9 mouse cellular contexts compared by ENCODE assay signal in the genomic region with DNA sequence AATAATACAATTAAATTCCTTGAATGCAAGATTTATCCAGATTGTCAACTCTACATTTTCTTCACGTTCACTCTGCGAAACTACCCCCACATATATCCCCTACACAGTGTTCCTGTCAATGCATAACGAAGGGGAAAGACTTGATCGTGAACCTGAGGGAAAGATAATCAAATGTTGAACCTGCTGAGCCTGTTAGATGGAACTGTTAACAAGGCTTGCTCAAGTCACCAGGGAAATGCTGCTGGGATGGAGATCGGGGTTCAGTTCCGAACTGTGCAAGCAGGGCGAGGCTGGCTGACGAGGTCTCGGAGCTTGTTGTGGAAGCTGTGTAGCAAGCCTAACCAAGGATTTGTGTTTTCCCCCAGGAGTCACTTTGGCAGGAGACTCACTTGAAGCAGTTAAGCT.
DNase-seq lines count a peak whose midpoint lies in the region; ATAC-seq and TF ChIP-seq lines count a peak whose summit lies in the region.
"Had no signal": no experiment of that assay in that cellular context is flagged by ENCODE, and none has a peak within 500 bp of the region (broad histone marks: within the 10 kb centered on the region; RNA-seq: fewer than 3 reads in every experiment).

No protein-coding gene starts in this region.

- ATAC-seq in hindbrain, postnatal 0 days = no peak
- peak; percentile 80 for ATAC-seq in midbrain, embryonic 16.5 days
- no peak for ATAC-seq in CD4-positive, CD25-positive, alpha-beta regulatory T cell, adult 4 months

- no peak for TF ChIP-seq CTCF in hindbrain, postnatal 0 days (IDR thresholded peaks at IDR 0.05; ENCODE audit: low read depth)

- H3K4me3 ChIP-seq in hindbrain, postnatal 0 days (ENCODE audit: low read length) = peak overlapping the region; percentile 9
- H3K4me3 ChIP-seq in midbrain, embryonic 16.5 days (ENCODE audit: low read depth, low read length) = peak overlapping the region; percentile 33
- H3K4me3 ChIP-seq: liver, embryonic 15.5 days had no signal

- H3K9ac ChIP-seq in hindbrain, postnatal 0 days (replicated peaks; ENCODE audit: low read length) = no peak overlapping the region
- peak overlapping the region; percentile 46 for H3K9ac ChIP-seq in midbrain, embryonic 16.5 days (ENCODE audit: low read depth, low read length)
- H3K9ac ChIP-seq: liver, embryonic 15.5 days had no signal

- H3K9me3 ChIP-seq in hindbrain, postnatal 0 days (ENCODE audit: low read length) = no peaks in the 10 kb centered on the region
- no peaks in the 10 kb centered on the region for H3K9me3 ChIP-seq in midbrain, embryonic 16.5 days (replicated peaks; ENCODE audit: control insufficient read depth, low read length, poor library complexity, severe bottlenecking)
- H3K9me3 ChIP-seq: liver, embryonic 15.5 days had no signal

- H3K4me2 ChIP-seq in hindbrain, postnatal 0 days (ENCODE audit: low read depth, low read length) = peak overlapping the region; percentile 53
- peak overlapping the region; percentile 60 for H3K4me2 ChIP-seq in midbrain, embryonic 16.5 days (ENCODE audit: low read length)
- H3K4me2 ChIP-seq: liver, embryonic 15.5 days had no signal

- peak; percentile 3 for DNase-seq in kidney, postnatal 10 days
- DNase-seq in kidney, adult 8-10 months = no peak
- peak; percentile 3 to 12 for DNase-seq in frontal cortex, postnatal 14 days (ENCODE audit: low spot score in 2 of 2)
- DNase-seq in hindbrain, postnatal 0 days (ENCODE audit: low spot score) = peak; percentile 39
- DNase-seq in adipocyte (ENCODE audit: low spot score) = no peak
- no peak for DNase-seq in heart, postnatal 4 days

- H3K27me3 ChIP-seq in hindbrain, postnatal 0 days (ENCODE audit: insufficient read depth, low read length) = no peaks in the 10 kb centered on the region
- H3K27me3 ChIP-seq in midbrain, embryonic 16.5 days (ENCODE audit: control insufficient read depth, insufficient read depth, low read depth, low read length) = no peaks in the 10 kb centered on the region
- H3K27me3 ChIP-seq: liver, embryonic 15.5 days had no signal

- no peaks in the 10 kb centered on the region for H3K36me3 ChIP-seq in hindbrain, postnatal 0 days (ENCODE audit: insufficient read depth, low read length)
- no peaks in the 10 kb centered on the region for H3K36me3 ChIP-seq in midbrain, embryonic 16.5 days (ENCODE audit: control insufficient read depth, insufficient read depth, low read length)
- H3K36me3 ChIP-seq: liver, embryonic 15.5 days had no signal

- H3K27ac ChIP-seq in hindbrain, postnatal 0 days = no peak overlapping the region
- peak overlapping the region; percentile 76 for H3K27ac ChIP-seq in midbrain, embryonic 16.5 days (ENCODE audit: low read length)
- H3K27ac ChIP-seq: liver, embryonic 15.5 days had no signal

- no peaks in the 10 kb centered on the region for H3K4me1 ChIP-seq in hindbrain, postnatal 0 days (ENCODE audit: insufficient read depth, low read length)
- no peaks in the 10 kb centered on the region for H3K4me1 ChIP-seq in midbrain, embryonic 16.5 days (ENCODE audit: control insufficient read depth, insufficient read depth, low read length)
- H3K4me1 ChIP-seq: liver, embryonic 15.5 days had no signal

- WGBS in hindbrain, postnatal 0 days = 52% methylated on average over 9 of the region's 9 CpGs
- 42% methylated on average over 9 of the region's 9 CpGs for WGBS in midbrain, embryonic 16.5 days

Comparison
In these comparisons a context has a peak if more than half of its experiments do, and no peak if none do; other contexts are left out.
1. DNase-seq: peak in kidney, postnatal 10 days (single experiment), frontal cortex, postnatal 14 days (2 of 2) and hindbrain, postnatal 0 days (single experiment); none in kidney, adult 8-10 months (0 of 2), adipocyte (single experiment) and heart, postnatal 4 days (single experiment).